Mouse (Mus musculus) G1E-ER4 (cell line): ENCODE results near the gene Slc2a10. TPM values are rescaled to one million over a fixed set of nuclear protein-coding genes. Genes with fewer than 3 reads are reported as not detected.

Experiments used
- GATA1 ChIP-seq: IDR thresholded peaks from one replicate; pipeline ENCODE4 v1.8.0; 2012; ENCODE audit warnings: low read length, inconsistent platforms
- polyA plus RNA-seq: library from polyadenylated mRNA; stranded (reverse); fragments of >175 nt; gene quantifications from 2 replicates; pipeline ENCODE4 v1.2.3, GENCODE M21; 2012

Gene Slc2a10
- polyA plus RNA-seq, 1 experiment, result not detected

GRCm38 (mm10) chr2:165492648-165493553, 10.7 kb upstream of the Slc2a10 start, which contains the start of gene Trp53rka:
Gene Trp53rka, minus strand, starts transcription at chr2:165493324.
- TF ChIP-seq GATA1, result no peak

- TF ChIP-seq GATA1, result no peak
Measured at GRCm38 (mm10) chr2:165493587-165494210, 9.9 kb upstream of the Slc2a10 start.

GRCm38 (mm10) chr2:165494495-165494894, 9.1 kb upstream of the Slc2a10 start:
- no peak for TF ChIP-seq GATA1

- TF ChIP-seq GATA1, result no peak
Measured at GRCm38 (mm10) chr2:165496251-165496650, 7.3 kb upstream of the Slc2a10 start.

GRCm38 (mm10) chr2:165497706-165498275, 5.8 kb upstream of the Slc2a10 start:
- TF ChIP-seq GATA1, result no peak

GRCm38 (mm10) chr2:165498816-165499215, 4.8 kb upstream of the Slc2a10 start:
- TF ChIP-seq GATA1, result no peak

GRCm38 (mm10) chr2:165509686-165510085, 6.1 kb downstream of the Slc2a10 start:
- no peak for TF ChIP-seq GATA1

GRCm38 (mm10) chr2:165510466-165510865, 6.9 kb downstream of the Slc2a10 start:
- TF ChIP-seq GATA1, result no peak

GRCm38 (mm10) chr2:165512426-165512825, 8.8 kb downstream of the Slc2a10 start:
- no peak for TF ChIP-seq GATA1

GRCm38 (mm10) chr2:165512870-165513600, 9.4 kb downstream of the Slc2a10 start:
- no peak for TF ChIP-seq GATA1

- TF ChIP-seq GATA1, result no peak
Measured at GRCm38 (mm10) chr2:165515178-165515728, 11.7 kb downstream of the Slc2a10 start.

GRCm38 (mm10) chr2:165525609-165526008, 22.0 kb downstream of the Slc2a10 start:
- TF ChIP-seq GATA1, result no peak

GRCm38 (mm10) chr2:165529106-165529505, 25.5 kb downstream of the Slc2a10 start:
- TF ChIP-seq GATA1, result no peak

- no peak for TF ChIP-seq GATA1
Measured at GRCm38 (mm10) chr2:165533789-165534188, 30.2 kb downstream of the Slc2a10 start.

- no peak for TF ChIP-seq GATA1
Measured at GRCm38 (mm10) chr2:165540975-165541374, 37.4 kb downstream of the Slc2a10 start.

- no peak for TF ChIP-seq GATA1
Measured at GRCm38 (mm10) chr2:165542939-165543669, 39.5 kb downstream of the Slc2a10 start.
